Mouse (Mus musculus) lung, postnatal 36 days (tissue): ENCODE data around the gene Bbs2.
"Not testable (repeated sequence)": the region's sequence is repeated elsewhere in the genome, so short reads cannot be mapped to it uniquely, and the experiment has no call there.

Experiments used
- DNase-seq: peaks from one replicate; pipeline ENCODE4 v3.0.0; 2022; ENCODE audit warnings: mixed read lengths

The Bbs2 gene

DNA sequence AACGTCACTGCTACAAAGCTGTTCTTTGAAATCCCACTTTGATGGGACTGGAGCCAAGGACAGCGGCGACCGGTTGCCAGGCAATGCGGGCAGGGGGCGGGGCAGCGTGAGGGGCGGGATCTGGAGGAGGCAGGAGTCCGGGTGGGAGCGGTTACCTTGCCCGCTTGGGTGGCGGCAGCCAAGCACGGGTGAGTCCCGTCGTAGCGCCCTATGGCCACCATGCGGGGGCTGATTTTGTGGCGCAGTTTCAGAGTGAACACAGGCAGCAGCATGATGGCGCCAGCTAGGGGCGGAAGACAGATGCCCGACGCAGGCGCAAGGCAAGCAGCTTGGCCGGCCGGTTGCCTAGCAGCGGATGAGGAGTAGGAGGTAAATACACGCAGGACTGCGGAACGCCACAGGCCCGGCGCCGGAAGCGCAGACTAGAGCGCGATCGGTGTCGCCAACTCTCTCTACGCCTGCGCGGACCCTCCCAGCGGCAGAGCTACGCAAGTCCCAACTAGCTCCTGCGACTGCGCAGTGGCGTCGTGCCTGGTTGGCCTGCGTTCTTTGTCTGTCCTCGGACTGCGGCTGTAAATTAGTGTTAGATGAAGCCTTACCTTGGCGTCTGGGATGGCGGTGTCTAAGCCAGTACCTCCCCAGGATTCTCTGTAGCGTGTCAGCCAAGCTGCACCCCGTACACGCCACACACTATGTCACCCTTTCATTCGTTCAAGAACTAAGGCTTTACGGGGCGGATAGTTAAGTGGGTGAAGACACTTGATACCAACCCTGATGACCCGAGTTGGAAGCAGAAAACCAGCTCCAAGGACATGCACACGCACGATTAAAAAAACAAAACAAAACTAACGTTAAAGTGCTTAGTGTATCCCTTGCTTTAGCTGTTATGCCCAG is at the start of gene Bbs2:
TSS of gene Bbs2 (minus strand) at position 848 of the 894 bp plus-strand sequence.
- DNase-seq, result peak; percentile 99

DNA sequence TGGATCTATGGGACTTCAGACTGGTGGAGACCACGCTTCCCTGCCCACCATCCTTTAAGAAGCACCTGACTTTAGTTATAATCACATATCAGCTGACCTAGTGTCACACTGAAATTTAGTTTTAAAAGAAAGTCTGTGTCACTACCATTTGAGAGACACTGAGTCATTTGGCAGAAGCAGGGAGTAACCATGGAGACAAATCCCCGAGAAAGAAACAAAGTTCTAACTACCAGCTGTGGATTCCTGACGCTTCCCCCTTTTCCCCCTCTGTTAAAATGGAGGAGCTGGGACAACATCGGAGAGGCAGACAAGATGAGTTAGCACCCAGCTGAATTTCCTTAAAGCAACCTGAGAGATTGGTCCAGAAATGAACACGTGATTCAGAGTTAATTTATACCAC is 49.5 kb upstream of the Bbs2 start:
- no peak for DNase-seq

DNA sequence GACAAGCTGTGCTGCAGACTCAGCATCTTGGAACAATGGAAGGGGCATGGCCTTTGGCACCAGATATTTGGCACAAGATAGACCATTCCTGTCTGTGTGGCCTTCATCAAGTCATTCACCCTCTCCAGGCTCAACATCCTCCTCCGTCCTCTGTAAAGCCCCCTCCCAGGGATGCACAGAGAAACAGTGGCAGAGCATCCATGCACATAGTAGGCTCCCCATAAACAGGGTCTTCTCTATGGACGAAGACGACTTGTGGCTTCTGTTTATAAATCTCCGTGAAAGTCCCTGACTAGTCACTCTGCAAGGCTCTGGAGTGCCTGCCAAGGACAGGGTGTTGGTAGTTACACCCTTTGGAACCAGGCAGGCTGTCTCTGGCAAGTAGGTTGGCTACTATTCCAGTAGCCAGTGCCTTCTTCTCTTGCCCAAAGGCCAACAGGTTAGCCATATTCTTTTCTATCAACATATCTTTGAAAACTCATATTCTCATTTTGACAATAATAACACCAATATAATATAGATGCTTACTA is 41.6 kb upstream of the Bbs2 start:
- DNase-seq, result no peak

DNA sequence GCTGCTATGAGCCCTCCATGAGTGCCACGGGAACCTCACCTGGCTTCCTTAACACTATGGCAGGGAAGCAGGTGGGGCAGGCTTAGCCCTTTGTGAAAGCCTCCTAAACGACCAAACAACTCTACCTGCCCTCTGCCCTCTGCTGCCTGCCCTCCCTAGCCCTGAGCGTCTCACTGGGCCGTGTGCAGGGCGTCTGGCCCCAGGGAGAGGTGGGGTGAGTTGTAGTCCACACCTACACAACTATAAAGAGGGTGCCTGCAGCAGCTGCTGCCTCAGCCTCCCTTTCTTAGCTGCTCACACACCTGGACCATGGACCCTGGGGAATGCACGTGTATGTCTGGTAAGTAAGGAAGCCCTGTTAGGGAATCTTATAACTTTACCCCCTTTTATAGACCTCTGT is 38.2 kb upstream of the Bbs2 start, which contains the start of gene Mt4:
TSS of gene Mt4 (plus strand) at position 265 of the 400 bp plus-strand sequence.
- no peak for DNase-seq

DNA sequence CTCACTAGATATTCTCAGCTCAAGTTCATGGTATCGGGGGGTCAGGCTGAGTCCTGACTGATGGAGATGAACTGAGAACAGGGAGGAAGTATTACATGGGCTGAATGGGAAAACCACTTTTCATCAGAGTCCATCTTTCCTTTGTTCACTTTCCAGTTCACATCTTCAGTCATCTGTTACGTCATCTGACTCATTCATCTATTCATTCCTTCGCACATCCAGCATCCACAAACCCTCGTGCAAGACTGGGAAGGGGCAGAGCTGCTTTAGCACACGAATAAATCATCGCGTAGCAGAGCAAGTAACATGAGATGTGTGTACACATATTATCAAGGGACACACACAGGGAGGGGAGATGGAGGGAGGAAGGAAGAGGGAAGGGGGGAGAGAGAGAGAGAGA is 37.5 kb upstream of the Bbs2 start:
- DNase-seq, result no peak

DNA sequence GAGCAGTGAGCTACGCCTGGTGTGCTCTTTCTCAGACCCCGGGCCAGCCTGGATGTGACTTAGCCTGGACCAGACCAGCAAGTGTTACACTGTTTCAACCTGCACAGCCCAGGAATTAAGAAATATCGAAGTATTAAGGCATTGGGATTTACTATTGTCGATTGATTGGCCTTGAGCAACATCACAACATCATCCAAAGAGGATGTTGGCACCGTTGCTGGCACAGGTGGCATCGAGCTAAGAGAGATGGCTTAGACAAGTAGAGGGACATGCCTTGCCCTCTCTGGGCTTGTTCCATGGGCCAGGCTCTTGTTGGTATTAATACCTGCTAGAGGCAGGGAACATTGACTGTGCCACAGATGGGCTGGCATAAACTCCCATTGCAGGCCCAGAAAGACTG is 36.8 kb upstream of the Bbs2 start:
- no peak for DNase-seq

DNA sequence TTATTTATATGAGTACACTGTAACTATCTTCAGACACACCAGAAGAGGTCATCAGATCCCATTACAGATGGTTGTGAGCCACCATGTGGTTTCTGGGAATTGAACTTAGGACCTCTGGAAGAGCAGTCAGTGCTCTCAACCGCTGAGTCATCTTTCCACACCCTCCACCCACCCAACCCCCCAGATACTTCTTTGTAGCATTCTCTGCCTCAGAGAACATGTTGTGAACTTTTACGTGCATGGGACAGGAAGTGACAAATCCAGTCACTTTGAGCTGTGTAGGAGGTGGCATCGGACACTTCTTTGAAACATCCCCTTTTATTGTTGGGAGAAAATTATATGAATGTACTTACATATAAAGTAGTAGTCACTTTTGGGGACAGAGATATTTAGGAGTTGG is 35.9 kb upstream of the Bbs2 start:
- not testable (repeated sequence) for DNase-seq

DNA sequence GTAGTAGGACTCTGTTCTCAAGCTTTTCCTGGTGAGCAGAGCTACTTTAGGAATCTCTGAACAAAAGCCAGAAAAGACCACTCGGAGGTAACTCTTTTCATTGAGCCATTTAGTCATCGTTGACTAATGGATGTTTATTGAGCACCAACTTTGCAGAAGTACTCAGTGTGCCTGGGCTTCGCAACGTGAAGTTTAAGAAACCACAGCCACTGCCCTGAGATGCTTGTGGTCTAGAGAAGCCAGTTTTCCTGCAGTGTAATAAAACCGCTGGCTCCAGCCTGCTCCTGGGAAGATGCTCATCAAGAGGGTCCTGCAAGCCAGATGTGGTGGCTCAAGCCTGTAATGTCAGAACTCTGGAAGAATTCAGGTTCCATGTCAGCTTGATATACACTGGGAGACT is 33.4 kb upstream of the Bbs2 start:
- DNase-seq, result no peak

DNA sequence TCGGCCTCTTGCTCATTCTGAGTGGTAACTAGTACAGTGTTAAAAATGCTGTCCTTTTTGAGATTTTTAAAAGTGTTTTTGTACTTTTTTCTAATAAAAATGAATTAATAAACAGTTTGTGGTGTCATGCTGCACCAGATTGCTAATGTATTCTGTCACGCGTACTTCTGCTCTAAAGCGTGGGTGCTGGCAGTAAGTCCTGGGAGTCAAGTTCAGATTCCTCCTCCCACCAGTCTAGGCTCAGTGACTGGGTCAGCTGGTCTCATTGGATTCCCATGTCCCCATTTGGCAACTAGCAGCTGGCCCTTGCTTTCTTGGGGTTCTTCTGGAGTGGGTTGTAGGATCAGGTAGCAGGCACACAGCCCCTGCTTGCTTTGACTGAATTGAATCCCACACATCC is 31.4 kb upstream of the Bbs2 start:
- DNase-seq, result no peak

DNA sequence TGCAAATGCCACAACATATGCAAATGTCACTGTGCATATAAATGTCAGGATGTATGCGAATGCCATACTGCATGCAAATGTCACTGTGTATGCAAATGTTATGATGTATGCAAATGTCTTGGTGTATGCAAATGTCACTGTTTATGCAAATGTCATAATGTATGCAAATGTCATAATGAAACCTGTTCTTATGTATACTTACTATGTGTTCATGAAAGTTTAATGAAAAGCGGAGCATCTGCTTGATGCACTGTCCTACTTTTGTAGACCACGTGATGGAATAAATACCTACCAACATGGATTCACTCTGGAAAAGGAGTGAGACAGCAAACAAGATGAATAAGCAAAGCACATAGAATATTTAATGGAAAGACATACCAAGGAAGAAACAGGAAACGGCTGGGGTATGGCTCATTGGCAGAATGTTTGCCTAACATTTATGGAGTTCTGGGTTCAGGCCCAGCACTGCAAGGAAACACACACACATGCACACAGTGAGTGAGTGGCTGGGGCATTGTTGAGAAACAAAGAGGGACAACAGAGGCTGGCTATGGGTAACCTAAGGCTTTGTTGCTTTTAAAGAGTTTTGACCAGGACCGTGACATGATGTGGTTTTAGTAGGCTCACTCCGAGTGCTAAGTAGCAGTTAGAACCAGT is 30.5 kb upstream of the Bbs2 start:
- DNase-seq, result no peak

DNA sequence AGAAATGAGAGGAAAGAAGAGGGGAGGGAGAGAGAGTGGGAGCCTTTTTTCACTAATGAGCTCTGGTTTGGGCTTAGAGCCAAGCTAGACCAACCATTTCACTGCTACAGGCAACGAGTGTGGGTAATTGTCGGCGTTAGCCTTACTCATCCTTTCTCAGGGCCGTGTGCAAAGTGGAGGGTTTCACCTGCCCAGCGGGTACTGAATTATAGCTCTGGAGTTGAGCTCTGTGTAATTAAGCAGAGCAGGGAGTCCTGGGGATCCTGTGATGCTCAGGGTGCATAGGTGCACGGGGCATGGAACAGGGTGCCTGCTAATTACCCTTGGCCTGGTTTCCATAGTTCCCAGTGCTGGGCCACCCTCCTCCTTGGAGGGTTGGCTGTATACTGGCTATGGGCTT is 29.0 kb upstream of the Bbs2 start:
- no peak for DNase-seq

DNA sequence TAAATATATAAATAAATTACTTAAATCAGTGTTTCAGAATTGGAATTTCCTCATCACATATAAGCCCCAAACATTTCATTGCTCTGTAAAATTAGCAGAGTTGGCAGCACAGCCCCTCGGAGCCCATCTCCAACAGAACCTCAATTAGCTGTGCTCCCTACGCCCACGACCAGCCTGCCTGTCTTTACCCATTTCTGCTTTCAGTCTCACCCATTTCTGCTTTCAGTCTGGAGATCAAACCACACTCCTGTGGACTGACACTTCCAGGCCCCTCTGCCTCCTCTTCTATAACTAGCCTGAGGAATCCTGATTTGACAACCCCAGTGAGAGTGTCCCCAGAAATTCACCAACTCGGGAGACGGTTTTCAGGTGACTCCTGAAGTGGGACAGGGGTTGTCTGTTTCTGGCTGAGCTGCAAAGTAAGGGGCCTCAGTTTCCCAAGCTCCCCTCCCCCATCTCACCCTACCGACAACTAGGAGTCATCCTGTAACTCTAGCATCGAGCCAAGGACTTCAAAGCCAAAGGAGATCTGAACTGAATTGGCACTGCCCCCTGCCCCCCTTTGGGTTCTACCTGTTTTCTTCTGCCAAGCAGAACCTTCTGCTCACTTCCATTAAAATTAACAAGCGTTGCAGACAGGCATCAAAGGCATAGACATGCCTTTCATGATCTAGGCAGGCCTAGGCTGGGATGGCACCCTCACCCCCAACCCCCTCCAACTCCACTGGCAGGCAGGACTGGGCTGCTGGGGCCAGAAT is 24.2 kb upstream of the Bbs2 start:
- DNase-seq, result no peak

DNA sequence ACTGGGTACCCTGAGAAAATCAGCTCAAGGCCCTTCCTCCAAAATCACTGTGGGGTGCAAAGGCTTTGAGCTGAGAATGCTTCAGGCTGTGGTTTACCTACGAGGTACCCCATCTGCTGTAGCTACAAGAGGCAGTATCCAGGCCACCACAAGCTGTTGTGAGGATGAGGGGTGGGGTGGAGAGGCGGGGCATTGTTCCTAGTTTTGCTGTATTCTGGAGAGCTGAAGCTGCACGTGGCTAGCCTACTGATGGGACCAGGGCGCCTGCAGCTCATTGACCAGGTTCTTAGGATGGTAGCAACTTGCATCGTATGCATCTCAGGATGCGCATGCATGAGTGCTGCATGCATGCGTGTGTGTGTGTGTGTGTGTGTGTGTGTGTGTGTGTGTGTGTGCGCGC is 22.9 kb upstream of the Bbs2 start:
- DNase-seq, result no peak

DNA sequence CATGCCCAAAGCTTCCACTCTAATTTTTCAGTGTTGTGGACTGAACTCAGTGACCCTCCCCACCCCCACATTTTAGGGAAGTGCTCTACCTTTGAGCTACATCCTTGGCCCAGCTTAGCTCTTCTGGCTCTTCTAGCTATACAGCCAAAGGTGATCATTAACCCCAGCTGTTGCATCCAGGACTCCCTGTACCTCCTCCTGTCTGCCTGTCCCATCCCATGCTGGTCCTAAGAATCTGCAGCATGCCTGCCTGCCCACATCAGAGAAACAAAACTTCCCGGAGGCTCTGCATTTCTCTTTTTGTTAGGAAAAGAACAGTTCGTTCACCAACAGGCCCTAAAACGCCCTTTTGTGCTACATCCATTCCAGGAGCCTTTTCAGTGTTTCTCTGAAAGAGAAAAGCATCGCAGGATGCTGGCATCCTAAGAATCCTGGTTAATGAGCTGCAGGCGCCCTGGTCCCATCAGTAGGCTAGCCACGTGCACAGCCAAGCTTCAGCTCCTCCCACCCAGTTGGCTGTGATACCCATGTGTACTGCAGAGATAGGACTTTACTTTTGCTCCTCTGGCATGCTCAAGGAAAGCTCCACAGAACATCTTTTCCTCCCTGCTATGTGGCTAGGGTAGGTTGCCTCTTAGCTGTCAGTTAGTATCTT is 20.2 kb upstream of the Bbs2 start:
- DNase-seq, result no peak

DNA sequence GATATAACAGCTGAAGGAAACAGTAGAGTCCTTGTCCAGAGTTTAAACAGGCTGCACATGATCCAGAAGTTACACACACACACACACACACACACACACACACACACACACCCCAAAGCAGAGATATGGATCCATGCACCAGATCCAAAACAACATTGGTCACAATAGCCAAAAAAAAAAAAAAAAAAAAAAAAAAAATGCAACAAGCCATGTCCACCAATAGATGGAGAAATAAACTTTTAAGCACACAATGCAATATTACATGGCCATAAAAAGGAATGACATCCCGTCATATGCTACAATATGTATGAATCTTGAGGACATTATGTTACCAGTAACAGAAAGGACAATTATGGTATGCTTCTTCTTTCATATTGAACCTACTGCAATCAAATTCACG is 15.2 kb upstream of the Bbs2 start:
- DNase-seq, result no peak

DNA sequence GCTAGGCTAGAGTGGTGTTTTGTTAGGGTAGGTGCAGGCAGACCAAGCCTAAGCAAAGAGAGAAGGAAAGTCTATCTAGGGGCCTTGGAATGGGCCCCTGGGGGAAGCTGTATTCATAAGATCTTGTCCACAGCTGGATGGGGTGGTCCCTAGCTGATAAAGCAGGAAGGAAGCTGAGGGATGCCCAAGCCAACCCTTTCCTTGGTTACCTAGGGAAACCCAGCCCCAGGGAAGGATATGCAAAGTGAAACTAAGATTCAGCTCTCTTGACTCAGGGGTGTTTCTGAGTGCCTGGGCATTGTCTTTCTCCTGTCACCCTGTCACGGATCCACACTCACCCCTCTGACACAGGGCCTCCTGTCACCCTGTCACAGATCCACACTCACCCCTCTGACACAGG is 14.7 kb upstream of the Bbs2 start:
- no peak for DNase-seq

DNA sequence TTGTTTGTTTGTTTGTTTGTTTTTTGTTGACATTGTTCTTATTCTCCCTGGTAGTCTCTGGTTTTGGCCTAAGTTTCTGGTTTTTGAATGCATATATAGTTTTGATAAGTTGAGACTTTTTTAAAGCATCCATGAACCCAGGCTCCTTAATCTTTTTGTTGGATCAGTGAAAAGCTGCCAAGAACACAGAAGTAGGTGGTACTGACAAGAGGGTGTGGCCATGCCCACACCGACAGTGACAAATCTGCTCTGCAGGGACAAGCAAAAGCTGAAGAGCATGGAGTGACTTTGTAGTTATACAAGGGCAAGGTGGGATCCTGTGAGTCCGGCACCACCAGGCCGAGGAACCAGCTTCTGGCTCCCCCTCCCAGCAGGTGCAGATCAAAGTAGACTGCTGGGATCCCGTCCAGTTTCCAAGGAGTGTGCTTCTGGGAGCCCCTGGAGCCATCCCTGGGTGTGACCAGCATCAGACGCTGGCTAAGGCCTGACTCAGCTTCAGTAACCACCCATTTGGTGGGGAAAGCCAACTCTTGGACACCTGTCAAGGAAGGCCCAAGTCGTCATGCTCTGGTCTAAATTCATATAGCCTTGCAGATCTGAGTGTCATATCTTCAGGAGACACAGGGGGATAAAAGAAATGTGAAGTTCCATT is 11.9 kb upstream of the Bbs2 start:
- no peak for DNase-seq

DNA sequence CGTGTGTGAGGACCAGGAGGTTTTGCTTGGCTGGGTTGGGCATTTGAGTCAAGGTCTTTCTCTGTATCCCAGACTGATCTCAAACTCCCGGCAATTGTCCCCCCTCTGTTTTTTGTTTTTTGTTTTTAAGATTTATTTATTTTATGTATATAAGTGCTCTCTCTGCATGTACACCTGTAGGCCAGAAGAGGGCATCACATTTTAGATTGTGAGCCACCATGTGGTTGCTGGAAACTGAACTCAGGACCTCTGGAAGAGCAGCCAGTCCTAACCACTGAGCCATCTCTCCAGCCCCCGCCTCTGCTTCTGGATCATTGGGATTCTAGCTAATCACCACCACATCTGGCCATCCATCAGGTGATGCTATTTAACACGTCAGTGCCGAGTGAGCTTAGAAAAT is 11.1 kb upstream of the Bbs2 start:
- no peak for DNase-seq

DNA sequence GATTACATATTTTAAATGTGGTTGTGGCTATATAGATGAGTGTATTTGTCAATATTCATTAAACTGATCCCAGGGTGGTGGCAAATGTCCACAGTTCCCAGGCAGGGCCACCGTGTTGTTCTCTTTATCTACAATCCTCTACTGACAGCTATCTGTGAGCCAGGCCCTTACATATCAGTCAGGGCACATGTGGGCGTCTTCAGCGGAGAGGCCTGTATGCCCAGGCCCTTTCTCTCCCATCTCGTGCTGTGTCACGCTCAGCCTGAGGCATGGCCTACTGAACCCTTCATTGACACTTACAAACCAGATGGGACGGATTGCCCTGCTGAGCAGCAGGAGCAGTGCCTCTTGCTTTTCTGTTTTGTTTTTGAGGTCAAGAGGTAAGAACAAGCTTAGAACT is 10.7 kb upstream of the Bbs2 start:
- no peak for DNase-seq

DNA sequence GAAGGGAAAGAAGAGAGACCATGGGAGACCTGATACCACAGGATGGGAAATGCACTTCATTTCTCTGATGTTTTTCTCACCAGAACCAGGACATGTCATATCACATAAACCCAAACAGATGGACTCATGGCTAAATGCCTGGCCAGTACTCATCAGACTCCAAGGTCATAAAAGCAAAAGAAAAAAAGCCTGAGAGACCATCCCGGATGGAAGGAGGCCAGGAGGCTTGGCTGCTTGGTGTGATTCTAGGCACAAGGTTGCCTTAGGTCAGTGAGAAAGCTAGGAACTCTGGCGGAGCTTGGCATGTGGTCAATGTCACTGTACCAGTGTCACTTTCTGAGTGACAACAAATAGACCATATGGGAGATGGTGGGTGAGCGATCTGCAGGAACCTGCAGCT is 9.1 kb upstream of the Bbs2 start:
- peak; percentile 22 for DNase-seq

DNA sequence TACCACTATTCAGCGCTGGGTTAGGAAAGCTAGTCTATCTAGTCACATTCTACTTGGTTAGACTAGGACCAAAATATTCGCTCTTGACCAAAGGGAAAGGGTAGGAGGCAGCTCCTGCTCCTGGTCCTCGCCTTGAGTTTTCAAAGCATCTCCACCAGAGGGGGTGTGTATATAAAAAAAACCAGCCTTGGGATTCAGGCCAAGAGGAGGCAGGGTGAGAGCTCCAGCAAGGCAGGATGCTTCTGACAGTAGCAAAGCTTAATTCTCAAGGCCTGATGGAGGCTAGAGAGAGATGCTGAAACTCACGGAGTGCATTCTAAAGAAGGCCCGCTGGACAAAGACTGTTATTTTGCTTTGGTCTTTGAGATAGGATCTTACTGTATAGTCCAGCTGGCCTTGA is 5.4 kb upstream of the Bbs2 start:
- DNase-seq, result peak; percentile 11

DNA sequence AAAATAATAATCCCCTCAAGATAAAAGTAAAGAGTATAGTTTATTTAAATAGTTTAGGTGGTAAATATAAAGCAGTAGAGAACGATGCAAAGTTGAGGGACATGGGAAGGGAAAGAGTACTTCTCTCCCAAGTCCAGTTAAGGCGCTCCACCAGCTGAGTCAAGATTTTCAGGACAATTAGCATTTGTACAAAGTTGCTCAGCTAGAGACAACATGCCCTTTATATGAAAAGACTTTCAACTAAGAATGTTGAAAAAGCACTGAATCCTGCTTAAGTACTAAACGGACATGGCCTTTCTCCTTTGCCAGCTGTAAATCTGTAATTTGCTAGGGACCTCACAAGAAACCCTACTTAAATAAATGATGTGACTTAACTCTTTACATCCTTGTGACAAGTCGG is 268 bp upstream of the Bbs2 start:
- DNase-seq, result no peak
